Mouse (Mus musculus): ENCODE data around the gene Olfr1043. TPM values are rescaled to one million over a fixed set of nuclear protein-coding genes. Genes with fewer than 3 reads are reported as not detected.
"Not testable (repeated sequence)": the region's sequence is repeated elsewhere in the genome, so short reads cannot be mapped to it uniquely, and the experiment has no call there.

Gene Olfr1043
- polyA plus RNA-seq (2014; fragmentation: Nextera tagmentation; extraction: Ambion mirVana), result not detected in 2 replicates

DNA sequence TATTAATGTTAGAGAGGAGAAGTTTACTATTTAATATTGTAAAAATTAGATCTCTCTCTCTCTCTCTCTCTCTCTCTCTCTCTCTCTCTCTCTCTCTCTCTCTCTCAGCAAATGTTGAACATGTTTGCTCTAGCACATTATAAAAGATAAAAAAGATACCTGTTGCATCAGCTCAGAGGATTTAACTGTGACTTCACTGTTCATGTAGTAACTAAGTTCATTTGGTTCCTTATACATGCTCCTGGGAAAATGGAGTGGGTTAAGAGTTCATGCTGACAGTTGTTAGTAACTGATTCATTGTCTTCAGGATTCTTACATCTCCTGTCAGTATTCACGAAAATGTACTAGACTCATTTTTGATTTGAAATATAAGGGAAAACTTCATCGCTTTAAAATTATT is at the start of gene Olfr1043:
TSS of gene Olfr1043 (minus strand) at position 101 of the 400 bp plus-strand sequence.
- no peak within 1 kb of the TSS for H3K9ac ChIP-seq (ENCODE audit: low read depth, low read length)
- no peak within 1 kb of the TSS for H3K27ac ChIP-seq (replicated peaks; ENCODE audit: low read depth, low read length)
- no peak within 1 kb of the TSS for H3K4me2 ChIP-seq (ENCODE audit: low read depth, low read length)
- ATAC-seq (ENCODE audit: low read depth), result no peak
- no peaks in the 10 kb centered on the region for H3K27me3 ChIP-seq (replicated peaks; ENCODE audit: control insufficient read depth, insufficient read depth, low read length)
- H3K36me3 ChIP-seq (ENCODE audit: control insufficient read depth, insufficient read depth, low read length), result no peaks in the 10 kb centered on the region
- no peaks in the 10 kb centered on the region for H3K4me1 ChIP-seq (ENCODE audit: control insufficient read depth, insufficient read depth, low read length)
- no peaks in the 10 kb centered on the region for H3K9me3 ChIP-seq (ENCODE audit: control insufficient read depth, low read length)
- no peak for DNase-seq (ENCODE audit: low spot score)
- no peak within 1 kb of the TSS for H3K4me3 ChIP-seq (ENCODE audit: low read depth, low read length)
- WGBS, result 84% methylated on average over 2 of the region's 2 CpGs

DNA sequence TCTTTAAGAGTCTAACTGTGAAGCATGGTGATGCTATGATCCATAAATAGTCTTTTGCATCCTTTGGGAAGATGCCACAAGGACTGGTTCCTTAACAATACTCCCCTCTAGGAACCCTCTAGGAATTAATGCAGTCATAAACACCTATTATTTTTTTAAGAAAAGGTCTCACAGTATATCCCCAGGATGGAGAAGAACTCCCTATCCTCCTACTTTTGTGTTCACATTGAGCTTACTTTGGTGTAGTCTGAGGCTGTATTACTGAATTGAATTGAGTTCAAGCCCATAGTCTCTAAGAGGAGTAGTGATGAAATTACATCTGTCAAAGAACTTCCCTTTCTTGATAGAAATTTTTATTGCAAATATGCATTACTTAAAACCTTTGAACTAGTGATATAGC is 35.6 kb upstream of the Olfr1043 start, which contains the start of gene Olfr1045:
TSS of gene Olfr1045 (minus strand) at position 101 of the 400 bp plus-strand sequence.
- no peaks in the 10 kb centered on the region for H3K27me3 ChIP-seq (replicated peaks; ENCODE audit: control insufficient read depth, insufficient read depth, low read length)
- no peak within 1 kb of the TSS for H3K27ac ChIP-seq (replicated peaks; ENCODE audit: low read depth, low read length)
- H3K9ac ChIP-seq (ENCODE audit: low read depth, low read length), result no peak within 1 kb of the TSS
- no peak within 1 kb of the TSS for H3K4me3 ChIP-seq (ENCODE audit: low read depth, low read length)
- no peaks in the 10 kb centered on the region for H3K9me3 ChIP-seq (ENCODE audit: control insufficient read depth, low read length)
- no peak for DNase-seq (ENCODE audit: low spot score)
- no peaks in the 10 kb centered on the region for H3K36me3 ChIP-seq (ENCODE audit: control insufficient read depth, insufficient read depth, low read length)
- no peak for ATAC-seq (ENCODE audit: low read depth)
- no peak within 1 kb of the TSS for H3K4me2 ChIP-seq (ENCODE audit: low read depth, low read length)
- no peaks in the 10 kb centered on the region for H3K4me1 ChIP-seq (ENCODE audit: control insufficient read depth, insufficient read depth, low read length)

DNA sequence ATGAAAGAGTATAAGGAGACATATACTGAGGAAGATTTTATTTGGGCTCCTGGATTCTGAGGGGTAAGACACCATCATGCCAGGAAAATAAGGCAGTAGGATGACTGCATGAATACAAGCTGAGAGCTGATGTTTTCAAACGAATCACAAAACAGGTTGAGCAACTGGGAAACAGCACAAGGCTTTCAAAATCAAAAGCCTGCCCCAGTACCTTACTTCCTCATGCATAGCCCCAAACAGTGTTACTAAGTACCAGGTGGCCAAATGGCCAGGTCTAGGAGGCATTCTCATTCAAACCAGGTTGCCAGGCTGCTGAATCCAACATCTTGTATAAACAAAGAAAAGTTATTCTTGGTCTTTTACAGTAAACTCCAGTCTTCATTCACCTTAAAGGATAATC is 28.5 kb upstream of the Olfr1043 start:
- DNase-seq (ENCODE audit: low spot score) (no peak), ATAC-seq (ENCODE audit: low read depth) (no peak)
- Histone ChIP-seq H3K27ac (replicated peaks; ENCODE audit: low read depth, low read length) (no peak overlapping the region), H3K4me1 (ENCODE audit: control insufficient read depth, insufficient read depth, low read length) (no peaks in the 10 kb centered on the region), H3K27me3 (replicated peaks; ENCODE audit: control insufficient read depth, insufficient read depth, low read length) (no peaks in the 10 kb centered on the region), H3K36me3 (ENCODE audit: control insufficient read depth, insufficient read depth, low read length) (no peaks in the 10 kb centered on the region), H3K9ac (ENCODE audit: low read depth, low read length) (no peak overlapping the region), H3K9me3 (ENCODE audit: control insufficient read depth, low read length) (no peaks in the 10 kb centered on the region), H3K4me3 (ENCODE audit: low read depth, low read length) (no peak overlapping the region), H3K4me2 (ENCODE audit: low read depth, low read length) (no peak overlapping the region)
- 24% methylated on average over 1 of the region's 1 CpGs for WGBS

DNA sequence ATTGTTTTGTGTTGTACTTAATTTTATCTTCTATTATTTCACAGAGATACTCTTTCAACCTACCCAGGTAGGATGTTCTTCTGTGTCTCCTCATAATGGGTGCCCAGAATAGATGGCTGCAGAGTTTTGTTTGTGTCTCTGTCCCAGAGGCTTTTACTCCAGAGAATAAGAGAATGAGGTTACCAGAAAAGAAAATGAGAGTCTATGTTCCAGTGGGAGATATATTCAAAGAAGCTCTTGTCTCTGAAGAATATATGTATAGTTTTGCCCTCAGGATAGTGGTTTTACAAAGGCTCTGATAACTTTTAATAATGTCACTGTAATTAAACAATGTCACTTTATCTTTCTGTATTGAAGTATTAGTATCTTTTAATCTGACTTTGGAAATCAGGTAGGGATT is 18.3 kb upstream of the Olfr1043 start, which contains the start of gene Olfr52:
TSS of gene Olfr52 (minus strand) at position 101 of the 400 bp plus-strand sequence.
- Histone ChIP-seq H3K27ac (replicated peaks; ENCODE audit: low read depth, low read length) (no peak within 1 kb of the TSS), H3K9me3 (ENCODE audit: control insufficient read depth, low read length) (no peaks in the 10 kb centered on the region), H3K4me1 (ENCODE audit: control insufficient read depth, insufficient read depth, low read length) (no peaks in the 10 kb centered on the region), H3K4me3 (ENCODE audit: low read depth, low read length) (no peak within 1 kb of the TSS), H3K36me3 (ENCODE audit: control insufficient read depth, insufficient read depth, low read length) (no peaks in the 10 kb centered on the region), H3K27me3 (replicated peaks; ENCODE audit: control insufficient read depth, insufficient read depth, low read length) (no peaks in the 10 kb centered on the region), H3K9ac (ENCODE audit: low read depth, low read length) (no peak within 1 kb of the TSS), H3K4me2 (ENCODE audit: low read depth, low read length) (no peak within 1 kb of the TSS)
- DNase-seq (ENCODE audit: low spot score), result no peak
- no peak for ATAC-seq (ENCODE audit: low read depth)

- 75% methylated on average over 3 of the region's 3 CpGs for WGBS
- Histone ChIP-seq H3K4me3 (ENCODE audit: low read depth, low read length) (no peak overlapping the region), H3K4me2 (ENCODE audit: low read depth, low read length) (no peak overlapping the region), H3K4me1 (ENCODE audit: control insufficient read depth, insufficient read depth, low read length) (no peaks in the 10 kb centered on the region), H3K9ac (ENCODE audit: low read depth, low read length) (no peak overlapping the region), H3K36me3 (ENCODE audit: control insufficient read depth, insufficient read depth, low read length) (no peaks in the 10 kb centered on the region), H3K27me3 (replicated peaks; ENCODE audit: control insufficient read depth, insufficient read depth, low read length) (no peaks in the 10 kb centered on the region), H3K27ac (replicated peaks; ENCODE audit: low read depth, low read length) (no peak overlapping the region), H3K9me3 (ENCODE audit: control insufficient read depth, low read length) (no peaks in the 10 kb centered on the region)
- DNase-seq (ENCODE audit: low spot score) (no peak), ATAC-seq (ENCODE audit: low read depth) (no peak)
Observed at GRCm38 (mm10) chr2:86179950-86180349, 12.6 kb upstream of the Olfr1043 start.

DNA sequence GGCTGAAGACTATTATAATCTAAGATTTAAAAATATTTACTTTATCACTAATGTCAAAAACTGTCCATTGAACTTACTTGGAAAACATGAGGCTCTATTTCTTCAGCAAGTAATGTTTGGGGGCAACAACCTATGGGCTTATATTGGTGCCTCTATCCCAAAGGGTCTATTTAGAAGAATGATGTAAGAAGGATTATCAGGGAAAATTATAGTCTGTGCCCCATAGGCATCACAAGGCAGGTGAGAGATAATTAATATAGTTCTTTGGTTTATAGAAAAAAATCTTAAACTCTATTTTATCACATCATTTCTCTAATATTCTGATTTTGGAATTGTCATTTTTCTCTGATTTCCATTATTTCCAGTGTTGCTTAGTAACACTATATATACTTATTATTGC is 10.4 kb upstream of the Olfr1043 start, which contains the start of gene Olfr1044:
TSS of gene Olfr1044 (minus strand) at position 101 of the 400 bp plus-strand sequence.
- no peak for DNase-seq (ENCODE audit: low spot score)
- Histone ChIP-seq H3K27ac (replicated peaks; ENCODE audit: low read depth, low read length) (no peak within 1 kb of the TSS), H3K9me3 (ENCODE audit: control insufficient read depth, low read length) (no peaks in the 10 kb centered on the region), H3K4me1 (ENCODE audit: control insufficient read depth, insufficient read depth, low read length) (no peaks in the 10 kb centered on the region), H3K4me3 (ENCODE audit: low read depth, low read length) (no peak within 1 kb of the TSS), H3K9ac (ENCODE audit: low read depth, low read length) (no peak within 1 kb of the TSS), H3K27me3 (replicated peaks; ENCODE audit: control insufficient read depth, insufficient read depth, low read length) (no peaks in the 10 kb centered on the region), H3K36me3 (ENCODE audit: control insufficient read depth, insufficient read depth, low read length) (no peaks in the 10 kb centered on the region), H3K4me2 (ENCODE audit: low read depth, low read length) (no peak within 1 kb of the TSS)
- ATAC-seq (ENCODE audit: low read depth), result no peak

DNA sequence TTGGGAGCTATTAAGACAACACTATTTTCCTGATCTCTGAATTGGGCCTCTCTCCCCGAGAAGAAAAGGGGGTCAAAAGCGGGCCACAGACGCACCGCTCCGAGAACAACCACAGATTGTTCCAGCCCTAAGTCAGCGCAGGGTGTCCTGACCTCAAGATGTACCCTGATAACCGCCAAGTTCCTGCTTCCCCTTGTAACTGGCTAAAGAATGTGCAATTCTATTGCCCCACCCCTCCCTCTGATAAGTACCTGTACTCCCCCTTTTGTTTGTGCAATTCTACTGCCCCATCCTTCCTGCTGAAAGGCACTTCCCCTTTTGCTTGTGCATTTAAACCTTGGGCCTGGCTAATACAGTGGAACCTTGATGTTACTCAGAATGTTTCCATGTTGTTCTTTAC is 8.1 kb upstream of the Olfr1043 start:
- 72% methylated on average over 7 of the region's 7 CpGs for WGBS
- not testable (repeated sequence) for DNase-seq (ENCODE audit: low spot score)

DNA sequence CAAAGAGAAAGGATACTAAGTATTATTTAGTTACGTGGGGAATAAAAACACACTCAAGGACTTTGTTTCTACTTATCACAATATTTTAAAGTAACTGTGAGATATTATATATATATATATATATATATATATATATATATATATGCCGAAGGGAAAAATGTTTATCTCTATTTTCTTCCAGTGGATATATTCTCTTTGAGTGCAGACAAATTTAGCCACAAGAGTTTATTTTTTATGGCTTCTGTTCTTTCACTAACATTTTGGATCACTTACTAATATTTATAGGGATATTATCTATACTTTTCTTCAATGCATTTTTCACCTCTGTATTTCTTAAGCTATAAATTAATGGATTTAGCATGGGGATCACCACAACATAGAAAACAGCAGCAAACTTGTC is 5.6 kb downstream of the Olfr1043 start, which contains the start of gene Olfr1042:
TSS of gene Olfr1042 (minus strand) at position 101 of the 400 bp plus-strand sequence.
- Histone ChIP-seq H3K4me3 (ENCODE audit: low read depth, low read length) (no peak within 1 kb of the TSS), H3K36me3 (ENCODE audit: control insufficient read depth, insufficient read depth, low read length) (no peaks in the 10 kb centered on the region), H3K27ac (replicated peaks; ENCODE audit: low read depth, low read length) (no peak within 1 kb of the TSS), H3K27me3 (replicated peaks; ENCODE audit: control insufficient read depth, insufficient read depth, low read length) (no peaks in the 10 kb centered on the region), H3K4me2 (ENCODE audit: low read depth, low read length) (no peak within 1 kb of the TSS), H3K4me1 (ENCODE audit: control insufficient read depth, insufficient read depth, low read length) (no peaks in the 10 kb centered on the region), H3K9me3 (ENCODE audit: control insufficient read depth, low read length) (no peaks in the 10 kb centered on the region), H3K9ac (ENCODE audit: low read depth, low read length) (no peak within 1 kb of the TSS)
- no peak for ATAC-seq (ENCODE audit: low read depth)
- WGBS, result 84% methylated on average over 2 of the region's 2 CpGs
- no peak for DNase-seq (ENCODE audit: low spot score)

More for the DNA sequence above, 8.1 kb upstream of the Olfr1043 start:
- not testable (repeated sequence) for H3K4me1 ChIP-seq (ENCODE audit: control insufficient read depth, insufficient read depth, low read length); H3K27ac ChIP-seq (replicated peaks; ENCODE audit: low read depth, low read length); ATAC-seq (ENCODE audit: low read depth); H3K9me3 ChIP-seq (ENCODE audit: control insufficient read depth, low read length); H3K36me3 ChIP-seq (ENCODE audit: control insufficient read depth, insufficient read depth, low read length); H3K9ac ChIP-seq (ENCODE audit: low read depth, low read length); H3K4me3 ChIP-seq (ENCODE audit: low read depth, low read length); H3K4me2 ChIP-seq (ENCODE audit: low read depth, low read length); H3K27me3 ChIP-seq (replicated peaks; ENCODE audit: control insufficient read depth, insufficient read depth, low read length)

- ATAC-seq (ENCODE audit: low read depth), result no peak
- DNase-seq (ENCODE audit: low spot score), result no peak
- no peak within 1 kb of the TSS for H3K27ac ChIP-seq (replicated peaks; ENCODE audit: low read depth, low read length)
- H3K36me3 ChIP-seq (ENCODE audit: control insufficient read depth, insufficient read depth, low read length), result no peaks in the 10 kb centered on the region
- H3K27me3 ChIP-seq (replicated peaks; ENCODE audit: control insufficient read depth, insufficient read depth, low read length), result no peaks in the 10 kb centered on the region
- H3K9me3 ChIP-seq (ENCODE audit: control insufficient read depth, low read length), result no peaks in the 10 kb centered on the region
- H3K4me2 ChIP-seq (ENCODE audit: low read depth, low read length), result no peak within 1 kb of the TSS
- no peaks in the 10 kb centered on the region for H3K4me1 ChIP-seq (ENCODE audit: control insufficient read depth, insufficient read depth, low read length)
- H3K9ac ChIP-seq (ENCODE audit: low read depth, low read length), result no peak within 1 kb of the TSS
- H3K4me3 ChIP-seq (ENCODE audit: low read depth, low read length), result no peak within 1 kb of the TSS
- WGBS, result 70% methylated on average over 1 of the region's 1 CpGs
Observed at GRCm38 (mm10) chr2:86146632-86147031, 20.7 kb downstream of the Olfr1043 start, which contains the start of gene Olfr1040. Olfr1040 (minus strand) TSS chr2:86146732.

Measured in embryonic facial prominence, embryonic 14.5 days (tissue).